Mouse (Mus musculus): ENCODE results near the gene Zgrf1.

Gene Zgrf1

GRCm38 (mm10) chr3:127640762-127641700 is 87.7 kb downstream of the Zgrf1 start:
- DNase-seq = no peak

- DNase-seq = no peak
Observed at GRCm38 (mm10) chr3:127642211-127642610, 88.9 kb downstream of the Zgrf1 start.

DNA sequence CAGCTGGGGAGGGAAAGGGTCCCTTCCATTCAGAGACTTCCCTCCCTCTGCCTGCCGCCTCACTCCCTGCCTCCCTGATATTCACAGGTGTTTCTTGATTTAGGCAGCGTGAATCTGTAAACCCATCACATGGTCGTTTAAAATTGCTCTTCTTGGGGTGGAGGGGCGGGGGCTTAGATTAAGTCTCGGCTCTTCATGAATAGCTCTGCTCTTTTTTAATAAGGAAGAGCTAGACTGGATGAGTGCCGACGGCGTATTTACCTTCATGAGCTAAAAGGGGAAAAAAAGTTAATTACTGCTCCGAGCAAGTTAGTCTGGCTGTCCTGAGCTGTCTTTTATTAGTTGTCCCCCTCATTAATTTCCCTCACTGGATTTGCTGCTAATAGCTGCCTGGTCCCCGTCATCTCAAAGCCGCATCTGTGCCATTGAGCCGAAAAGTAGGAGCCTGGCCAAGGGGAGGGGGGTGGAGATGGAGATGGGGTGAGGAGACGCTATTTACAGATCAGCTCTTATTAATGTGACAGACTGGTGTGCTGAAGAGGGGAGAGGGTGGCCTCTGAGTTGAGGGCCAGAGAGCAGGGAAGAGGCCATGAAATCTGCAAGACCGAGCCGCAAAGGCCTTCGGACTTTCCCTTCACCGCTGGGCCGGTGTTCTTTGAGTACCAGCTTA is 93.0 kb downstream of the Zgrf1 start:
- DNase-seq = no peak

DNA sequence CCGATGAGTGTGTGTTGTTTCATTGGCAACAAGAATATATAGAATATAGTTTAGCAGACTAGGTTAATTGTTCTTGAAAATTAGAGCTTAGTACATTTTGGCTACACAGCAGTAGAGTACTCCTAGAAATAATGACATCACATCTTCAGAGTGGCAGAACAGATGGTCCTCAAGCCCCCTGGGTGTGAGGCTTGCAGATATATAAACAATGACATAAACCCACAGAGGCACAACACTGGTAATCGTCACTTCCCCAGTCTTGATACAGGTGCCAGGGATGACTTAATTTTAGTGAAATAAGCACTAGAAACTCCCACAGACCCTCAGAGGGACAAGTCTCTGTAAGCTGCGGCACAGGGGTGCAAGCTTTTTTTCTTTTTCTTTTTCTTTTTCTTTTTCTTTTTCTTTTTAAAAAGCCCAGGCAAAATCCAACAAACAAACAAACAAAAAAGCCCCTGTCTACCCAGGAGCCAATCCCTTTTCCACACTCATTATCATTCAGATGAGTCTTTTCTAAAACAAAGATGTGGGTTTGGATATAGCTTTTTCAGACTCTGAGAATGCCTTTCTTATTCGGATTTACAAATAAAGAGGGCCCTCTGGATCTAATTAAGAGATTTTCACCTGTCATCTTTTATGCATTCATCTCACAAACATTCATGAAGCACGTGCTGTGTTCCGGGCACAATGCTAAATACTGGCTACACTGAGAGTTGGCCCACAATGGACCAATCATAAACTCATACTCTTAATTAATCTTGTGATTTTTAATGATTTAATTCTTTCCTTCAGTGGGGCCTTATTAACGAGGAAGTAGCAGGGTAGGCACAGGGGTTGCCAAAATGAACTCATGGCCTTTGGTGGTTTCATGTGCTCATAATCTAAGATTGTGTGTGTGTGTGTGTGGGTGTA is 98.7 kb downstream of the Zgrf1 start:
- no peak for DNase-seq

DNA sequence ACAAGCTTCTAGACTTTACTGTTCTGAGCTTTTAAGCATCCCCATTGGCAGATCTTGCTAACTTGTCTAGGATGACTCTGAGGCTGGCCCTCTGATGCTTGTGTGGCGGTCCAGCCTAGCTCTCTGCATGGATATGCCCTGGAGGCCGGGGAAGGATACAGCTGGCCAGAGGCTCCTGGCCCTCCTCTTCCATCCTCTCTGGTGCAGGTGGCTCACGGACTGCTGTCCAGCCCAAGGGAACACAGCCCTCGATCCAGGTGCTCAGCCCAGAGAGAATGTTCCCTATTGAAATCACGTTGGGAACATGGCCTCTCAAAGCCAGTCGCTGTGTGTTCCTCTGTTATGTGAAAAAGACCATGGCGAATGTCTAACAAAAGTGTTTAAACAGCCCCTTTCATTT is 107.4 kb downstream of the Zgrf1 start:
- no peak for DNase-seq

DNA sequence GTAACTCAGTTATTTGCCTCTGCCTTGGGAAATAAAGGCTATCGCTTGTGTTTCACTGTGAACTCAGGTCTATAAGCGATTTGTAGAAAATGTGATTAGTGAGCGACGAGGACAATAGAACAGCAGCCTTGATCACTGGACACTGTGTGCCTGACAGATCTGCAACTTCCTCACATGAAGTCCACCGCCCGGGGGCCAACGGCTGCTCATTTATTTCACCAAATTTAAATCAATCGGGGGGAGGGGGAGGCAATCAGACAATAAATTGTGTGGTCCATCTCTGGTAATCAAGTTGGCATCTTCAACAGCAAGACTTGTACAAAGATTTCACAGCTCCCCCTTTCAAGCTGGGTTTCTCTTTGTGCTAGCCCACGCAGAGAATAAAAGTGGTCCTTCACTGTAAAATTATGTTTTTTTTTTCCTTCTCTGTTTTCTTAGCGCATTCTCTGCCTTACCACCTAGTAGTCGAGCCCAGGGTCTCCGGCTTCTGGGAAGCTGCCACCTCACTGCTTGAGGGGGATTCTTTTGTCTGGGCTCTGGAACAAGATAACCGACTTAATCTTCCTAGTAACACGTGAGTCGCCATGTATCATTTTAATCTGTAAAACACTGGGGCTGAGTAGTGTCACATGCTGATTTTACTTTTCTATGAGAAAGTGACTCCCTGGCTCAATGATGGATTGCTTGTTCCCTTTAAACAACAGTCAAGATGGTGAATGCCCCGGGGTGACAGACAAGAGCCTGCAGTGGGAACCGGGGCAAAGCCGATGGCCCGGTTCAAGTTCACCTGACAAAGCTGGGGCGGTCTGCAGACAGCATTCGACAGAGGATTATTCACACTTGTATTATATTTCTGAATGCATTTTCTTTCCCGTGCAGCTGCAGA is 108.6 kb downstream of the Zgrf1 start:
- DNase-seq = no peak

Data from B cell, adult 2 months (primary cell).